Mouse (Mus musculus) midbrain, embryonic 13.5 days (tissue): ENCODE measurements around the gene Ccm2l. TPM values are rescaled to one million over a fixed set of nuclear protein-coding genes. Genes with fewer than 3 reads are reported as not detected.

Source experiments
- ATAC-seq: fragments of 200-750 bp; cut with Nextera tagmentation; 2 replicates; pipeline ENCODE4 v1.8.0; 2017; ENCODE audit warnings: mild to moderate bottlenecking, moderate TSS enrichment, moderate library complexity
- H3K27ac ChIP-seq: fragments of 300-500 bp; sonication (generic); 2 replicates; pipeline ENCODE4 v1.5.1; 2015; ENCODE audit warnings: inconsistent platforms, mild to moderate bottlenecking, moderate library complexity
- H3K27me3 ChIP-seq: fragments of 300-500 bp; sonication (generic); 2 replicates; pipeline ENCODE4 v1.6.1; 2015; ENCODE audit warnings: mild to moderate bottlenecking, inconsistent platforms
- H3K36me3 ChIP-seq: fragments of 300-500 bp; sonication (generic); 2 replicates; pipeline ENCODE4 v1.6.1; 2015; ENCODE audit warnings: mild to moderate bottlenecking, inconsistent platforms
- H3K4me1 ChIP-seq: fragments of 300-500 bp; sonication (generic); replicated peaks from 2 replicates; pipeline ENCODE4 v1.6.1; 2015; ENCODE audit warnings: inconsistent platforms
- H3K4me2 ChIP-seq: fragments of 300-500 bp; sonication (generic); replicated peaks from 2 replicates; pipeline ENCODE4 v1.6.1; 2015; ENCODE audit warnings: moderate library complexity, mild to moderate bottlenecking, inconsistent platforms
- H3K4me3 ChIP-seq: fragments of 300-500 bp; sonication (generic); replicated peaks from 2 replicates; pipeline ENCODE4 v1.5.1; 2015; ENCODE audit warnings: mild to moderate bottlenecking, inconsistent platforms
- H3K9ac ChIP-seq: fragments of 300-500 bp; sonication (generic); replicated peaks from 2 replicates; pipeline ENCODE4 v1.6.1; 2015; ENCODE audit warnings: mild to moderate bottlenecking, inconsistent platforms
- H3K9me3 ChIP-seq: fragments of 300-500 bp; sonication (generic); 2 replicates; pipeline ENCODE4 v1.6.1; 2016; ENCODE audit warnings: mild to moderate bottlenecking, inconsistent platforms
- WGBS: fragments of 180-500 bp; shearing (Covaris S2); methylation state at CpG from one replicate; pipeline ENCODE4 v1.1.7; 2015; 5-methylcytosine and 5-hydroxymethylcytosine counted together
- polyA plus RNA-seq: library from polyadenylated mRNA; unstranded; fragments of >200 nt; fragmentation: Nextera tagmentation; extraction: Ambion mirVana; gene quantifications from 2 replicates; pipeline ENCODE4 v1.2.1, GENCODE M21; 2015

Ccm2l gene
- polyA plus RNA-seq, 1 experiment from 2014 or later: 1.6 TPM

GRCm38 (mm10) chr2:153055270-153055920, 10.4 kb upstream of the Ccm2l start:
- no peak overlapping the region for H3K4me2 ChIP-seq
- H3K36me3 ChIP-seq: peaks cover 28% of the 10 kb centered on the region
- 0 out of 2 replicates have a peak, but pooled peaks cover 4% of the 10 kb centered on the region for H3K4me1 ChIP-seq
- no peak for ATAC-seq
- no peaks in the 10 kb centered on the region for H3K9me3 ChIP-seq
- H3K27ac ChIP-seq: no peak overlapping the region
- H3K4me3 ChIP-seq: no peak overlapping the region
- no peak overlapping the region for H3K9ac ChIP-seq
- peaks cover 30% of the 10 kb centered on the region for H3K27me3 ChIP-seq
- 61% methylated on average over 6 of the region's 6 CpGs for WGBS

DNA sequence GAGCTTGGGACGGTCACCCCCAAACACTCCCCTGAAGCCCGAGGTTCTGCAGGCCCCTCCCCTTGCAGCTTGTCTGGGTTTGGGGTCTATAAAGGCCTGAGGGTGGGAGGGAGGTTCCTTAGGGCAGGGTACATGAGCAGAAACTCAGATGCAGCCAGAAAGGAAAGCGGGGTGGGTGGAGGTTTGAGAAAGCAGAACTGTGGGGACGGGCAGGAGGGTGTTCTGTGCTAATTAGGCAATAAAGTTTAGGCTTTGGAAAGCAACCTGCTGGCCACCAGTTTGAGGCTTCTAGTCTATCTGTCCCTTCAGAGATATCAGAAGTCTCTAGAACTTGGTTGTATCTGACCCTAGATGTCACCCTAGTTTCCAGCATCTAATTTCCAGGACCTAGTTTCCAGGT, 7.4 kb upstream of the Ccm2l start:
- Histone ChIP-seq H3K4me1 (no peaks in the 10 kb centered on the region), H3K27me3 (peaks cover under 1% of the 10 kb centered on the region; the same call in 1 of the 2 replicates), H3K9ac (no peak overlapping the region), H3K9me3 (no peaks in the 10 kb centered on the region), H3K4me2 (no peak overlapping the region), H3K27ac (no peak overlapping the region), H3K4me3 (no peak overlapping the region), H3K36me3 (peaks cover 31% of the 10 kb centered on the region)
- ATAC-seq: no peak
- 77% methylated on average over 4 of the region's 4 CpGs for WGBS

GRCm38 (mm10) chr2:153060216-153060615, 5.5 kb upstream of the Ccm2l start:
- 89% methylated on average over 7 of the region's 7 CpGs for WGBS
- Histone ChIP-seq H3K27me3 (no peaks in the 10 kb centered on the region), H3K9ac (no peak overlapping the region), H3K9me3 (no peaks in the 10 kb centered on the region), H3K4me2 (no peak overlapping the region), H3K27ac (no peak overlapping the region), H3K4me1 (0 out of 2 replicates have a peak, but pooled peaks cover 7% of the 10 kb centered on the region), H3K4me3 (no peak overlapping the region), H3K36me3 (peaks cover 16% of the 10 kb centered on the region)
- ATAC-seq: no peak

GRCm38 (mm10) chr2:153063394-153063793, 2.4 kb upstream of the Ccm2l start:
- no peak overlapping the region; the same call in 1 of the 2 replicates for H3K9ac ChIP-seq

DNA sequence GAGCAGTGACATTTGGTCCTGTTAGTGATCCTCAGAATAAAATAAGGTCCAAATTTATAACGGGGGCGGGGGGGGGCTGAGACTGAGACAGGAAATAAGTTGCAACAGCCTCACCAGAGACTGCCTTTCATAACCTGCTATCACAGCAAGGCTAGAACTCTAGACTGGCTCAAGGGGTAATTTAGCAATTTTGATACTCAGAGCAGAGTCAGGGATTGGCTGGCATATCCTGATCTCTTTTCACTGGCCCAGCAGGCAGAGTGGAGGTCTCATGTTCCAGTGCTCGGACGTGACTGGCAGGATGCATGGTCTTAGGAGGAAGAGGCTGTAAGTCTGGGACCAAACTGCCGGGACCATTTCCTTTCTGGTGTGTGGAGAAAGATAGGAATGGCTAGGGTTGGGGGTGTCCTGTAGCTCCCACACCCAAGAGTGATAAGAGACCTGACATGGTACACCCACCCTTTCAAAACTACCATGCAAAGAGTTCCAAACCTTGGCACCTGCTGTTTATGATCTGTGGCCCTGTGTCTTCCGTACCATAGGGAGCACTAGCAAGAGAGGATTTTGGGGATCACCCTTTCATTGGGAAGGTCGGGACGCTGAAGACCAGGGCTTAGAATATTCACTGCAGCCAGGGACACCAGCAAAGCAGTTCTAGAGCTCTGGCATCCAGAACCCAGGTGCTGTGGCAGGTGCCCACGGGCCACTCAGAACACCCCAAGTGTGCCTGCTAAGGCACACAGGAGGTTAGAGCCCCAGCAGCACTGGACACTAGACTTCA, 1.4 kb upstream of the Ccm2l start:
- Histone ChIP-seq H3K27me3 (peaks cover 14% of the 10 kb centered on the region), H3K36me3 (peaks cover 4% of the 10 kb centered on the region; the same call in 1 of the 2 replicates), H3K4me1 (0 out of 2 replicates have a peak, but pooled peaks cover 7% of the 10 kb centered on the region), H3K9me3 (no peaks in the 10 kb centered on the region), H3K4me2 (no peak overlapping the region), H3K9ac (no peak overlapping the region), H3K4me3 (no peak overlapping the region), H3K27ac (no peak overlapping the region)
- WGBS: 72% methylated on average over 9 of the region's 9 CpGs
- no peak for ATAC-seq

More at GRCm38 (mm10) chr2:153063394-153063793, 2.4 kb upstream of the Ccm2l start:
- no peak for ATAC-seq
- Histone ChIP-seq H3K36me3 (peaks cover 4% of the 10 kb centered on the region; the same call in 1 of the 2 replicates), H3K9me3 (no peaks in the 10 kb centered on the region), H3K27ac (peak overlapping the region; percentile 10; the same call in 1 of the 2 replicates), H3K4me2 (0 out of 2 replicates have a peak overlapping the region, but pooled peaks have one; percentile 1), H3K27me3 (peaks cover 7% of the 10 kb centered on the region; the same call in 1 of the 2 replicates), H3K4me1 (0 out of 2 replicates have a peak, but pooled peaks cover 7% of the 10 kb centered on the region), H3K4me3 (no peak overlapping the region)
- 62% methylated on average over 3 of the region's 3 CpGs for WGBS

DNA sequence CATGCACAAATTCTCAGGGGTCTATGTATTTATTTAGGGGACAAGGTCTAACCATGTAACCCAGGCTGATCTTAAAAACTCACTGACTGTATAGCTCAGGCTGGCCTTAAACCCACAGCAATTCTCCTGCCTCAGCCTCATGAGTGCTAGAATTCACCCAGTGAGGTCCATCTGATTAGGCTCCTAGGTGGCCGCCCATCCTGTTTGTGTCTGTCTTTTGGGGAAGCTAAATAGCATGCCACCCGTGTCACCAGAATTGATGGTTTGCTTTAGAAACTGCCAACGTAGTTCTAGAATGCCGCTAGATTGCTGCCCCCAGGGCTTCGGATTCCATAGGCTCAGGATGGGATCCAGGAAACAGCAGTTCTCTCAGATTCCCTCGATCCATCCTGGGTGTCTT, 1.2 kb downstream of the Ccm2l start:
- H3K27ac ChIP-seq: no peak overlapping the region
- no peaks in the 10 kb centered on the region for H3K36me3 ChIP-seq
- no peaks in the 10 kb centered on the region for H3K9me3 ChIP-seq
- no peak for ATAC-seq
- H3K4me2 ChIP-seq: no peak overlapping the region
- peaks cover 40% of the 10 kb centered on the region for H3K27me3 ChIP-seq
- no peak overlapping the region for H3K4me3 ChIP-seq
- 58% methylated on average over 6 of the region's 6 CpGs for WGBS
- peaks cover 14% of the 10 kb centered on the region for H3K4me1 ChIP-seq
- no peak overlapping the region for H3K9ac ChIP-seq

DNA sequence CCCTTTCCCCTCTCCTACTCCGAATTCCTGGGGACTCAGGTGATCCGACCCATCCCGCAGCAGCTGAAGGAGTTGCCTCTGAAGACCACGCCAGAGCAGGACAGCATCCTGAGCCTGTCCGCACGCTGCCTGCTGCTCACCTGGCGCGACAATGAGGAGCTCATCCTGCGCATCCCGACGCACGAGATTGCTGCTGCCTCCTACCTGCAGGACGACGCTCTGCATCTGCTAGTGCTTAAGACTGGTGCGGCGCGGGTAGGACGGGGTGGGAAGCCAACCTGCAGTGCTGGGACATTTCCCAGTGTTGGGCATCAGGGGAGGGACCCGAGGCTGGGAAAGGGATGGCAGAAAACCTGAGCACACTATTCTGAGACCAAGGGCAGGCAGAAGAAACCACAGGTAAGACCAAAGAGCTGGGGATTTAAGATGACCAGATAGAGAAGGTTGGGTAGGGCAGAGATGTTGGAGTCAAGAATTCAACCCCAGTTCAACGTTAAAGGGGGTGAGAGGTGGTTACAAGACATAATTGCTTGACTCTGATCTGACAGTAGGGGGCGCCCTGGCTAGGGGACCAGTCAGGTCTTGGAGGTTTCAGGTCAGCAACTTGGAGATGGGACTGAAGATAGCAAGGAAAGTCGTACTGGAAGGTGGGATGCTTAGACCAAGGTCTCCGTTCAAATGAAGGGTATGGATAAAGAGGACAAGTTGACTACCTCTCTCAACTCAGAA, 5.2 kb downstream of the Ccm2l start:
- no peak; the same call in 1 of the 2 replicates for ATAC-seq
- Histone ChIP-seq H3K27me3 (peaks cover 67% of the 10 kb centered on the region), H3K4me2 (0 out of 2 replicates have a peak overlapping the region, but pooled peaks have one; percentile 3)

GRCm38 (mm10) chr2:153071491-153072184, 5.9 kb downstream of the Ccm2l start:
- Histone ChIP-seq H3K9ac (peak overlapping the region; percentile 62), H3K27ac (no peak overlapping the region), H3K9me3 (no peaks in the 10 kb centered on the region), H3K4me2 (peak overlapping the region; percentile 61), H3K4me3 (peak overlapping the region; percentile 38), H3K36me3 (no peaks in the 10 kb centered on the region), H3K4me1 (peaks cover 10% of the 10 kb centered on the region), H3K27me3 (peaks cover 67% of the 10 kb centered on the region)
- ATAC-seq: peak; percentile 71
- whole genome bisulfite sequencing: 3% methylated on average over 67 of the region's 67 CpGs

More for the DNA sequence above, 5.2 kb downstream of the Ccm2l start:
- H3K36me3 ChIP-seq: no peaks in the 10 kb centered on the region
- peaks cover 10% of the 10 kb centered on the region for H3K4me1 ChIP-seq
- no peak overlapping the region; the same call in 1 of the 2 replicates for H3K4me3 ChIP-seq
- H3K9me3 ChIP-seq: no peaks in the 10 kb centered on the region
- H3K27ac ChIP-seq: no peak overlapping the region
- 5% methylated on average over 23 of the region's 23 CpGs for WGBS
- no peak overlapping the region for H3K9ac ChIP-seq

- no peak overlapping the region for H3K9ac ChIP-seq
- no peak overlapping the region for H3K4me2 ChIP-seq
- ATAC-seq: no peak
- H3K9me3 ChIP-seq: no peaks in the 10 kb centered on the region
- H3K4me1 ChIP-seq: peaks cover 10% of the 10 kb centered on the region
- H3K36me3 ChIP-seq: no peaks in the 10 kb centered on the region
- no peak overlapping the region for H3K27ac ChIP-seq
- peaks cover 50% of the 10 kb centered on the region for H3K27me3 ChIP-seq
- 90% methylated on average over 10 of the region's 10 CpGs for WGBS
- H3K4me3 ChIP-seq: no peak overlapping the region
These were observed 8.9 kb downstream of the Ccm2l start for GRCm38 (mm10) chr2:153074651-153075050.

DNA sequence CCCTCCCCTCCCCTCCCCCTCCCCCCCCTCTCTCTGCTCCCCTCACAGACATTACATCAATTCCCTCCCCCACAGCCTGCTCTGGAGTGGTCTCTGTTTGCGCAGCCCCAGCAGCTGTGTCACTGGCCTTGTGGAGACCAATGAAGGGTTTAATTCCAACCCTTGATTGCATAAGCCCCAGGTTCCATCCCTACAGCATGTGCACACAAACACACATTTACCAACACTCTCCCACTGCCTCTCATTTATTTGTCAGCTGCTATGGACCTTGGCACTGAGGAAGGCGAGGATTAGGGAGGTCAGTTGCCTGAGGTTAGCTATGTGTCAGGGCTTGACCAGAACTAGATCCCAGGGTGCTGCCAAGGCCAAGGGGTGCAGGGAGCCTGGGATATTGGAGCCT, 10.2 kb downstream of the Ccm2l start:
- H3K9ac ChIP-seq: no peak overlapping the region
- H3K4me2 ChIP-seq: no peak overlapping the region
- H3K36me3 ChIP-seq: no peaks in the 10 kb centered on the region
- H3K4me3 ChIP-seq: no peak overlapping the region
- no peak for ATAC-seq
- peaks cover 10% of the 10 kb centered on the region for H3K4me1 ChIP-seq
- H3K27ac ChIP-seq: no peak overlapping the region
- WGBS: 54% methylated on average over 2 of the region's 2 CpGs
- no peaks in the 10 kb centered on the region for H3K9me3 ChIP-seq
- H3K27me3 ChIP-seq: peaks cover 37% of the 10 kb centered on the region

DNA sequence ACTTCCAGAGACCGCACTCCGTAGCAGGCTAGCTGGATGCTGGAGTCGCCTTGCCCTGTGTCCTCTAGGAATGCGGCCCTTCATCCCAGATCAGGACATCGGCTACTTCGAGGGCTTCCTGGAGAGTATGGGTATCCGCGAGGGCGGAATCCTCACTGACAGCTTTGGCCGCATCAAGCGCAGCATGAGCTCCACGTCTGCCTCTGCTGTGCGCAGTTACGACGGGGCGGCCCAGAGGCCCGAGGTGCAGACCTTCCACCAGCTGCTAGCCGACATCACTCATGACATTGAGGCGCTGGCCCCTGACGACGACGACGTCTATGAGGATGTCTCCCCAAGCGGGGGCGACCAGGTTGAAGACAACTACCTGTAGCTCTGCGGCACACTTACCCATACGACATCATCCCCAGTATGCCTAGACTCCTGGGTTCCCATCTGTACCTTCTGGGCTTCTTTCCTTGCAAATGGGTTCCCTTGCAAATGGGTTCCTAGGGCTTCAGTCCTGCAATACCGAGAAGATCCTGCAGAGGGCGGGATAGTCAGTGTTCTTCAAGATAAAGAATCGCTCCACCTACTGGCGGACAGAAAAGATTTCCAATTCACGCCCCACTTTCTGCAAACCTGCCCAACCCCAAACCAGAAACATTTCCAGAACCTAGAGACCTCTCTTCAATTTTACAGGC, 15.2 kb downstream of the Ccm2l start:
- Histone ChIP-seq H3K4me1 (no peaks in the 10 kb centered on the region), H3K36me3 (no peaks in the 10 kb centered on the region), H3K9me3 (no peaks in the 10 kb centered on the region), H3K9ac (no peak overlapping the region), H3K4me3 (no peak overlapping the region), H3K27ac (no peak overlapping the region), H3K4me2 (no peak overlapping the region), H3K27me3 (no peaks in the 10 kb centered on the region; the same call in 1 of the 2 replicates)
- no peak for ATAC-seq
- WGBS: 32% methylated on average over 32 of the region's 32 CpGs
